Mouse (Mus musculus) ES-E14 (cell line): ENCODE data around the gene Hebp2.

Experiments
- HCFC1 ChIP-seq: IDR thresholded peaks from 2 replicates; pipeline ENCODE4 v1.6.1; 2012; ENCODE audit warnings: low read length, inconsistent platforms, borderline replicate concordance; ENCODE audit not compliant: insufficient read depth
- ZC3H11A ChIP-seq: IDR thresholded peaks from 2 replicates; pipeline ENCODE4 v1.6.1; 2012; ENCODE audit warnings: low read depth, mild to moderate bottlenecking, inconsistent platforms, low read length, borderline replicate concordance

GRCm38 (mm10) chr10:18530161-18530560 lies 15.7 kb downstream of the Hebp2 start:
- TF ChIP-seq ZC3H11A, result no peak
- TF ChIP-seq HCFC1, result no peak
